Mouse (Mus musculus) MEL (cell line): ENCODE data around the gene Mcfd2. TPM values are rescaled to one million over a fixed set of nuclear protein-coding genes. Genes with fewer than 3 reads are reported as not detected.

Experiments
- DNase-seq: peaks from one replicate; pipeline ENCODE4 v3.0.0; 2011; ENCODE audit warnings: low read depth, low spot score
- H3K27ac ChIP-seq: 2 replicates; pipeline ENCODE4 v1.5.1; 2012; ENCODE audit warnings: low read depth, mild to moderate bottlenecking, control low read depth, low read length, moderate library complexity; ENCODE audit not compliant: control insufficient read depth
- H3K27me3 ChIP-seq, 2 experiments: fragments of 150-350 bp in 1 of 2; sonication (generic) in 1 of 2; 2 replicates each; pipeline ENCODE4 v1.6.1; 2012; ENCODE audit warnings: low read length in 2 of 2, mild to moderate bottlenecking in 2 of 2, improper control_type of control experiment in 1 of 2, moderate library complexity in 1 of 2; ENCODE audit not compliant: insufficient read depth in 2 of 2, control insufficient read depth in 1 of 2
- H3K36me3 ChIP-seq, 2 experiments: 2 replicates each; pipeline ENCODE4 v1.6.1; 2012 to 2014; ENCODE audit warnings: low read length in 2 of 2, improper control_type of control experiment in 1 of 2, inconsistent platforms in 1 of 2, mild to moderate bottlenecking in 1 of 2; ENCODE audit not compliant: insufficient read depth in 2 of 2, control insufficient read depth in 1 of 2
- H3K4me1 ChIP-seq, 2 experiments: fragments of 150-350 bp in 1 of 2; sonication (generic) in 1 of 2; 2 replicates each; pipeline ENCODE4 v1.6.1; 2012; ENCODE audit warnings: low read length in 2 of 2, improper control_type of control experiment in 1 of 2, mild to moderate bottlenecking in 1 of 2; ENCODE audit not compliant: insufficient read depth in 2 of 2, control insufficient read depth in 1 of 2
- H3K4me3 ChIP-seq, 2 experiments: fragments of 150-350 bp in 1 of 2; sonication (generic) in 1 of 2; 2 replicates each; pipeline ENCODE4 v1.5.1; 2012; ENCODE audit warnings: low read depth in 2 of 2, low read length in 2 of 2, mild to moderate bottlenecking in 2 of 2, moderate library complexity in 2 of 2, control low read depth in 1 of 2, improper control_type of control experiment in 1 of 2; ENCODE audit not compliant: control insufficient read depth in 1 of 2, insufficient read depth in 1 of 2
- H3K79me2 ChIP-seq: 2 replicates; pipeline ENCODE4 v1.6.1; 2012; ENCODE audit warnings: mild to moderate bottlenecking, low read length, moderate library complexity; ENCODE audit not compliant: control insufficient read depth, poor library complexity, insufficient read depth
- H3K9ac ChIP-seq: 2 replicates; pipeline ENCODE4 v1.6.1; 2012; ENCODE audit warnings: low read depth, mild to moderate bottlenecking, control low read depth, low read length, moderate library complexity; ENCODE audit not compliant: control insufficient read depth, poor library complexity, severe bottlenecking
- H3K9me3 ChIP-seq: fragments of 150-350 bp; sonication (generic); replicated peaks from 2 replicates; pipeline ENCODE4 v1.6.1; 2012; ENCODE audit warnings: mild to moderate bottlenecking, low read length, improper control_type of control experiment, moderate library complexity; ENCODE audit not compliant: insufficient read depth
- BHLHE40 ChIP-seq: IDR thresholded peaks from 2 replicates; pipeline ENCODE4 v1.6.1; 2012; ENCODE audit warnings: low read depth, mild to moderate bottlenecking, inconsistent platforms, low read length, improper control_type of control experiment, borderline replicate concordance
- CHD2 ChIP-seq: IDR thresholded peaks from 2 replicates; pipeline ENCODE4 v1.6.1; 2011; ENCODE audit warnings: low read length, improper control_type of control experiment
- CTCF ChIP-seq, 3 experiments: IDR thresholded peaks in 2 of 3; conservative IDR thresholded peaks in 1 of 3; 2 replicates each; pipeline ENCODE4 v1.5.1; 2011 to 2012; ENCODE audit warnings: low read length in 3 of 3, low read depth in 2 of 3, mild to moderate bottlenecking in 2 of 3, improper control_type of control experiment in 1 of 3, inconsistent platforms in 1 of 3, mixed read lengths in 1 of 3, moderate library complexity in 1 of 3; ENCODE audit not compliant: control insufficient read depth in 1 of 3, insufficient read depth in 1 of 3, poor library complexity in 1 of 3, severe bottlenecking in 1 of 3
- EP300 ChIP-seq, 2 experiments: IDR thresholded peaks; 2 replicates each; pipeline ENCODE4 v1.6.1; 2011; ENCODE audit warnings: improper control_type of control experiment in 2 of 2, low read length in 2 of 2, low read depth in 1 of 2, mild to moderate bottlenecking in 1 of 2
- ETS1 ChIP-seq: IDR thresholded peaks from 2 replicates; pipeline ENCODE4 v1.6.1; 2012; ENCODE audit warnings: low read depth, mild to moderate bottlenecking, inconsistent platforms, low read length, improper control_type of control experiment, moderate library complexity
- GABPA ChIP-seq: IDR thresholded peaks from 2 replicates; pipeline ENCODE4 v1.6.1; 2012; ENCODE audit warnings: low read depth, mild to moderate bottlenecking, inconsistent platforms, low read length, improper control_type of control experiment, moderate library complexity
- MAFK ChIP-seq: IDR thresholded peaks from 2 replicates; pipeline ENCODE4 v1.6.1; 2011; ENCODE audit warnings: low read depth, mild to moderate bottlenecking, low read length, improper control_type of control experiment, borderline replicate concordance
- MAZ ChIP-seq: IDR thresholded peaks from 2 replicates; pipeline ENCODE4 v1.6.1; 2012; ENCODE audit warnings: low read depth, mild to moderate bottlenecking, inconsistent platforms, low read length, improper control_type of control experiment
- MEF2A ChIP-seq: IDR thresholded peaks from 2 replicates; pipeline ENCODE4 v1.6.1; 2014; ENCODE audit warnings: low read depth, mild to moderate bottlenecking, inconsistent platforms, low read length, improper control_type of control experiment; ENCODE audit not compliant: poor library complexity, insufficient replicate concordance, severe bottlenecking; ENCODE audit errors: extremely low read depth
- MYB ChIP-seq: IDR thresholded peaks from 2 replicates; pipeline ENCODE4 v1.6.1; 2011; ENCODE audit warnings: mild to moderate bottlenecking, low read depth, low read length, improper control_type of control experiment
- MYC ChIP-seq: IDR thresholded peaks from 2 replicates; pipeline ENCODE4 v1.6.1; 2011; ENCODE audit warnings: low read depth, mild to moderate bottlenecking, low read length, improper control_type of control experiment, moderate library complexity
- NELFE ChIP-seq: IDR thresholded peaks from 2 replicates; pipeline ENCODE4 v1.6.1; 2011; ENCODE audit warnings: low read depth, low read length, improper control_type of control experiment
- POLR2A ChIP-seq, 2 experiments: IDR thresholded peaks; 2 replicates each; pipeline ENCODE4 v1.6.1; 2011 to 2012; ENCODE audit warnings: low read length in 2 of 2, mild to moderate bottlenecking in 2 of 2, control low read depth in 1 of 2, improper control_type of control experiment in 1 of 2, low read depth in 1 of 2, moderate library complexity in 1 of 2; ENCODE audit not compliant: control insufficient read depth in 1 of 2, insufficient read depth in 1 of 2, poor library complexity in 1 of 2
- POLR2AphosphoS5 ChIP-seq: IDR thresholded peaks from 2 replicates; pipeline ENCODE4 v1.6.1; 2012; ENCODE audit warnings: low read depth, borderline replicate concordance, mild to moderate bottlenecking, inconsistent platforms, low read length, moderate library complexity, mixed read lengths
- RAD21 ChIP-seq: IDR thresholded peaks from 2 replicates; pipeline ENCODE4 v1.6.1; 2011; ENCODE audit warnings: mild to moderate bottlenecking, low read depth, low read length, improper control_type of control experiment
- RCOR1 ChIP-seq: IDR thresholded peaks from 2 replicates; pipeline ENCODE4 v1.6.1; 2012; ENCODE audit warnings: low read depth, mild to moderate bottlenecking, inconsistent platforms, low read length, improper control_type of control experiment
- SIN3A ChIP-seq: IDR thresholded peaks from 2 replicates; pipeline ENCODE4 v1.6.1; 2012; ENCODE audit warnings: low read length, improper control_type of control experiment, inconsistent platforms
- TAL1 ChIP-seq: IDR thresholded peaks from 2 replicates; pipeline ENCODE4 v1.6.1; 2012; ENCODE audit warnings: mild to moderate bottlenecking, inconsistent platforms, low read length, moderate library complexity, mixed read lengths
- TBP ChIP-seq: IDR thresholded peaks from 2 replicates; pipeline ENCODE4 v1.8.0; 2011; ENCODE audit warnings: low read depth, low read length, improper control_type of control experiment
- UBTF ChIP-seq: IDR thresholded peaks from 2 replicates; pipeline ENCODE4 v1.6.1; 2012; ENCODE audit warnings: low read depth, mild to moderate bottlenecking, inconsistent platforms, low read length, improper control_type of control experiment, moderate library complexity, borderline replicate concordance; ENCODE audit not compliant: insufficient read depth
- USF2 ChIP-seq, 2 experiments: IDR thresholded peaks; 2 replicates each; pipeline ENCODE4 v1.6.1; 2011 to 2012; ENCODE audit warnings: improper control_type of control experiment in 2 of 2, low read length in 2 of 2, borderline replicate concordance in 1 of 2, inconsistent platforms in 1 of 2, low read depth in 1 of 2, mild to moderate bottlenecking in 1 of 2; ENCODE audit not compliant: insufficient read depth in 1 of 2
- polyA plus RNA-seq, 2 experiments: library from polyadenylated mRNA; stranded (reverse) in 1 of 2; unstranded in 1 of 2; fragments of >175 nt in 1 of 2; fragments of >200 nt in 1 of 2; gene quantifications; 2 replicates each; pipeline versions ENCODE4 v1.2.1 to v1.2.4; 2012; ENCODE audit warnings: low replicate concordance in 2 of 2, low read depth in 1 of 2; ENCODE audit not compliant: insufficient read length in 2 of 2, insufficient read depth in 1 of 2, missing spikeins in 1 of 2
- total RNA-seq: library from RNA; depleted of rRNA; stranded (reverse); fragments of 300-350 nt; gene quantifications from 2 replicates; pipeline ENCODE4 v1.2.3, GENCODE M21; 2012

Mcfd2 gene
- total and polyA plus RNA-seq, 3 experiments = 50.4 to 52.6 TPM; not detected in 1

GRCm38 (mm10) chr17:87295738-87296137, 30.0 kb upstream of the Mcfd2 start:
- Histone ChIP-seq H3K27me3 (no peaks in the 10 kb centered on the region), H3K79me2 (no peaks in the 10 kb centered on the region), H3K4me1 (peaks cover 2 to 22% of the 10 kb centered on the region in 2 experiments), H3K36me3 (peaks cover 0 to 14% of the 10 kb centered on the region in 2 experiments; a peak in 3 of 4 replicates), H3K27ac (peak overlapping the region; percentile 31), H3K4me3 (no peak overlapping the region), H3K9ac (no peak overlapping the region), H3K9me3 (no peaks in the 10 kb centered on the region)
- DNase-seq = peak; percentile 30
- no peak for TF ChIP-seq USF2 (IDR thresholded peaks at IDR 0.05; ENCODE audit: borderline replicate concordance in 1 of 2, insufficient read depth in 1 of 2, low read depth in 1 of 2, low read length in 2 of 2)
- TF ChIP-seq MYB = no peak
- TF ChIP-seq MYC = no peak
- no peak for TF ChIP-seq GABPA
- no peak for TF ChIP-seq MEF2A
- no peak for TF ChIP-seq MAZ
- no peak for TF ChIP-seq SIN3A
- no peak for TF ChIP-seq RAD21
- TF ChIP-seq ETS1 = no peak
- no peak for TF ChIP-seq MAFK
- TF ChIP-seq UBTF = no peak
- TF ChIP-seq POLR2A (IDR thresholded peaks at IDR 0.05; ENCODE audit: control insufficient read depth in 1 of 2, insufficient read depth in 1 of 2, low read depth in 1 of 2, low read length in 2 of 2, poor library complexity in 1 of 2) = no peak
- no peak for TF ChIP-seq POLR2AphosphoS5
- no peak for TF ChIP-seq EP300 (IDR thresholded peaks at IDR 0.05; ENCODE audit: low read depth in 1 of 2, low read length in 2 of 2)

GRCm38 (mm10) chr17:87293125-87293524, 27.4 kb upstream of the Mcfd2 start:
- H3K27ac ChIP-seq = no peak overlapping the region
- H3K4me1 ChIP-seq = peaks cover 0 to 8% of the 10 kb centered on the region in 2 experiments; a peak in 2 of 4 replicates
- H3K9ac ChIP-seq = no peak overlapping the region
- peaks cover 0 to 5% of the 10 kb centered on the region in 2 experiments; a peak in 3 of 4 replicates for H3K36me3 ChIP-seq
- no peaks in the 10 kb centered on the region for H3K27me3 ChIP-seq
- no peaks in the 10 kb centered on the region for H3K79me2 ChIP-seq
- no peaks in the 10 kb centered on the region for H3K9me3 ChIP-seq
- H3K4me3 ChIP-seq = no peak overlapping the region
- no peak for DNase-seq
- no peak for TF ChIP-seq CTCF (IDR thresholded peaks at IDR 0.05 in 2 of 3, conservative IDR thresholded peaks at IDR 0.05 in 1 of 3; ENCODE audit: control insufficient read depth in 1 of 3, insufficient read depth in 1 of 3, low read depth in 2 of 3, low read length in 3 of 3, poor library complexity in 1 of 3, severe bottlenecking in 1 of 3)
- TF ChIP-seq TAL1 = no peak
- TF ChIP-seq GABPA = no peak
- TF ChIP-seq BHLHE40 = no peak
- no peak for TF ChIP-seq TBP
- TF ChIP-seq NELFE = no peak
- no peak for TF ChIP-seq USF2 (IDR thresholded peaks at IDR 0.05; ENCODE audit: borderline replicate concordance in 1 of 2, insufficient read depth in 1 of 2, low read depth in 1 of 2, low read length in 2 of 2)
- TF ChIP-seq CHD2 = no peak
- no peak for TF ChIP-seq POLR2A (IDR thresholded peaks at IDR 0.05; ENCODE audit: control insufficient read depth in 1 of 2, insufficient read depth in 1 of 2, low read depth in 1 of 2, low read length in 2 of 2, poor library complexity in 1 of 2)
- no peak for TF ChIP-seq RAD21
- no peak for TF ChIP-seq RCOR1
